Mouse (Mus musculus): ENCODE measurements around the gene Arrdc4. TPM values are rescaled to one million over a fixed set of nuclear protein-coding genes. Genes with fewer than 3 reads are reported as not detected.

Gene Arrdc4
- 30.4 and 30.5 TPM in 2 replicates for polyA plus RNA-seq (2014; fragmentation: Nextera tagmentation; extraction: Ambion mirVana)

- H3K36me3 ChIP-seq (replicated peaks; ENCODE audit: control insufficient read depth, insufficient read depth) = peaks cover 6% of the 10 kb centered on the region
- DNase-seq (ENCODE audit: low spot score) (peak; percentile 94), ATAC-seq (ENCODE audit: low FRiP score) (peak; percentile 100)
- peak within 1 kb of the TSS; percentile 59 for H3K4me3 ChIP-seq (replicated peaks; ENCODE audit: low read length)
- peaks cover 23% of the 10 kb centered on the region for H3K4me1 ChIP-seq (replicated peaks; ENCODE audit: control insufficient read depth, insufficient read depth, low read length)
- H3K9me3 ChIP-seq (ENCODE audit: control insufficient read depth, low read length) = no peaks in the 10 kb centered on the region
- under 1% methylated on average over 54 of the region's 54 CpGs for WGBS
- peak within 1 kb of the TSS; percentile 71 for H3K9ac ChIP-seq
- no peaks in the 10 kb centered on the region for H3K27me3 ChIP-seq (ENCODE audit: control insufficient read depth, insufficient read depth, low read length)
- H3K27ac ChIP-seq = peak within 1 kb of the TSS; percentile 49
- peak within 1 kb of the TSS; percentile 64 for H3K4me2 ChIP-seq (replicated peaks)
Measured at GRCm38 (mm10) chr7:68748761-68749635, at the start of gene Arrdc4. Gene Arrdc4, minus strand, starts transcription at chr7:68749241.

- DNase-seq (ENCODE audit: low spot score) = no peak
- Histone ChIP-seq H3K9me3 (ENCODE audit: control insufficient read depth, low read length) (no peaks in the 10 kb centered on the region), H3K36me3 (replicated peaks; ENCODE audit: control insufficient read depth, insufficient read depth) (no peaks in the 10 kb centered on the region), H3K4me2 (replicated peaks) (no peak overlapping the region), H3K4me1 (replicated peaks; ENCODE audit: control insufficient read depth, insufficient read depth, low read length) (no peaks in the 10 kb centered on the region), H3K4me3 (replicated peaks; ENCODE audit: low read length) (no peak overlapping the region), H3K27me3 (ENCODE audit: control insufficient read depth, insufficient read depth, low read length) (no peaks in the 10 kb centered on the region), H3K9ac (no peak overlapping the region), H3K27ac (no peak overlapping the region)
- WGBS = 79% methylated on average over 5 of the region's 5 CpGs
- ATAC-seq (ENCODE audit: low FRiP score) = no peak
Measured at GRCm38 (mm10) chr7:68795578-68795977, 46.5 kb upstream of the Arrdc4 start.

- Histone ChIP-seq H3K4me2 (replicated peaks) (no peak overlapping the region), H3K9ac (no peak overlapping the region), H3K36me3 (replicated peaks; ENCODE audit: control insufficient read depth, insufficient read depth) (no peaks in the 10 kb centered on the region), H3K9me3 (ENCODE audit: control insufficient read depth, low read length) (no peaks in the 10 kb centered on the region), H3K27ac (no peak overlapping the region), H3K4me1 (replicated peaks; ENCODE audit: control insufficient read depth, insufficient read depth, low read length) (no peaks in the 10 kb centered on the region), H3K27me3 (ENCODE audit: control insufficient read depth, insufficient read depth, low read length) (no peaks in the 10 kb centered on the region), H3K4me3 (replicated peaks; ENCODE audit: low read length) (no peak overlapping the region)
- ATAC-seq (ENCODE audit: low FRiP score) (no peak), DNase-seq (ENCODE audit: low spot score) (no peak)
- 91% methylated on average over 3 of the region's 3 CpGs for WGBS
Measured at GRCm38 (mm10) chr7:68788711-68789110, 39.7 kb upstream of the Arrdc4 start.

- no peaks in the 10 kb centered on the region for H3K4me1 ChIP-seq (replicated peaks; ENCODE audit: control insufficient read depth, insufficient read depth, low read length)
- no peak overlapping the region for H3K27ac ChIP-seq
- H3K9me3 ChIP-seq (ENCODE audit: control insufficient read depth, low read length) = no peaks in the 10 kb centered on the region
- no peak for ATAC-seq (ENCODE audit: low FRiP score)
- H3K9ac ChIP-seq = no peak overlapping the region
- H3K4me3 ChIP-seq (replicated peaks; ENCODE audit: low read length) = no peak overlapping the region
- H3K36me3 ChIP-seq (replicated peaks; ENCODE audit: control insufficient read depth, insufficient read depth) = no peaks in the 10 kb centered on the region
- WGBS = 78% methylated on average over 2 of the region's 2 CpGs
- no peaks in the 10 kb centered on the region for H3K27me3 ChIP-seq (ENCODE audit: control insufficient read depth, insufficient read depth, low read length)
- DNase-seq (ENCODE audit: low spot score) = no peak
- no peak overlapping the region for H3K4me2 ChIP-seq (replicated peaks)
Measured at GRCm38 (mm10) chr7:68771757-68772094, 22.7 kb upstream of the Arrdc4 start.

GRCm38 (mm10) chr7:68770894-68771756 is 22.1 kb upstream of the Arrdc4 start:
- Histone ChIP-seq H3K9ac (no peak overlapping the region), H3K4me2 (replicated peaks) (no peak overlapping the region), H3K9me3 (ENCODE audit: control insufficient read depth, low read length) (no peaks in the 10 kb centered on the region), H3K27ac (no peak overlapping the region), H3K36me3 (replicated peaks; ENCODE audit: control insufficient read depth, insufficient read depth) (no peaks in the 10 kb centered on the region), H3K4me1 (replicated peaks; ENCODE audit: control insufficient read depth, insufficient read depth, low read length) (no peaks in the 10 kb centered on the region), H3K27me3 (ENCODE audit: control insufficient read depth, insufficient read depth, low read length) (no peaks in the 10 kb centered on the region), H3K4me3 (replicated peaks; ENCODE audit: low read length) (no peak overlapping the region)
- ATAC-seq (ENCODE audit: low FRiP score) (no peak), DNase-seq (ENCODE audit: low spot score) (no peak)
- 76% methylated on average over 7 of the region's 7 CpGs for WGBS

- ATAC-seq (ENCODE audit: low FRiP score) (no peak), DNase-seq (ENCODE audit: low spot score) (no peak)
- no peaks in the 10 kb centered on the region for H3K27me3 ChIP-seq (ENCODE audit: control insufficient read depth, insufficient read depth, low read length)
- H3K4me2 ChIP-seq (replicated peaks) = no peak overlapping the region
- no peak overlapping the region for H3K27ac ChIP-seq
- H3K9ac ChIP-seq = no peak overlapping the region
- no peaks in the 10 kb centered on the region for H3K4me1 ChIP-seq (replicated peaks; ENCODE audit: control insufficient read depth, insufficient read depth, low read length)
- H3K9me3 ChIP-seq (ENCODE audit: control insufficient read depth, low read length) = peaks cover 5% of the 10 kb centered on the region; the same call in 1 of the 2 replicates
- WGBS = 89% methylated on average over 4 of the region's 4 CpGs
- no peaks in the 10 kb centered on the region for H3K36me3 ChIP-seq (replicated peaks; ENCODE audit: control insufficient read depth, insufficient read depth)
- no peak overlapping the region for H3K4me3 ChIP-seq (replicated peaks; ENCODE audit: low read length)
Measured at GRCm38 (mm10) chr7:68765926-68766325, 16.9 kb upstream of the Arrdc4 start.

- no peaks in the 10 kb centered on the region for H3K36me3 ChIP-seq (replicated peaks; ENCODE audit: control insufficient read depth, insufficient read depth)
- ATAC-seq (ENCODE audit: low FRiP score) (no peak), DNase-seq (ENCODE audit: low spot score) (no peak)
- H3K9ac ChIP-seq = no peak overlapping the region
- no peak overlapping the region for H3K27ac ChIP-seq
- H3K27me3 ChIP-seq (ENCODE audit: control insufficient read depth, insufficient read depth, low read length) = no peaks in the 10 kb centered on the region
- H3K4me3 ChIP-seq (replicated peaks; ENCODE audit: low read length) = no peak overlapping the region
- 84% methylated on average over 6 of the region's 6 CpGs for WGBS
- H3K4me2 ChIP-seq (replicated peaks) = no peak overlapping the region
- no peaks in the 10 kb centered on the region for H3K4me1 ChIP-seq (replicated peaks; ENCODE audit: control insufficient read depth, insufficient read depth, low read length)
- H3K9me3 ChIP-seq (ENCODE audit: control insufficient read depth, low read length) = peaks cover 5% of the 10 kb centered on the region; the same call in 1 of the 2 replicates
Measured at GRCm38 (mm10) chr7:68759148-68759724, 10.2 kb upstream of the Arrdc4 start.

- 93% methylated on average over 6 of the region's 6 CpGs for WGBS
- no peak overlapping the region for H3K27ac ChIP-seq
- no peak overlapping the region for H3K4me3 ChIP-seq (replicated peaks; ENCODE audit: low read length)
- DNase-seq (ENCODE audit: low spot score) (no peak), ATAC-seq (ENCODE audit: low FRiP score) (no peak)
- H3K36me3 ChIP-seq (replicated peaks; ENCODE audit: control insufficient read depth, insufficient read depth) = no peaks in the 10 kb centered on the region
- H3K4me1 ChIP-seq (replicated peaks; ENCODE audit: control insufficient read depth, insufficient read depth, low read length) = no peaks in the 10 kb centered on the region
- no peak overlapping the region for H3K4me2 ChIP-seq (replicated peaks)
- H3K9ac ChIP-seq = no peak overlapping the region
- no peaks in the 10 kb centered on the region for H3K27me3 ChIP-seq (ENCODE audit: control insufficient read depth, insufficient read depth, low read length)
- no peaks in the 10 kb centered on the region for H3K9me3 ChIP-seq (ENCODE audit: control insufficient read depth, low read length)
Measured at GRCm38 (mm10) chr7:68756656-68757204, 7.7 kb upstream of the Arrdc4 start.

GRCm38 (mm10) chr7:68749919-68750318 is 878 bp upstream of the Arrdc4 start:
- no peak overlapping the region for H3K9ac ChIP-seq
- no peaks in the 10 kb centered on the region for H3K9me3 ChIP-seq (ENCODE audit: control insufficient read depth, low read length)
- H3K4me1 ChIP-seq (replicated peaks; ENCODE audit: control insufficient read depth, insufficient read depth, low read length) = peaks cover 23% of the 10 kb centered on the region
- no peaks in the 10 kb centered on the region; the same call in 1 of the 2 replicates for H3K36me3 ChIP-seq (replicated peaks; ENCODE audit: control insufficient read depth, insufficient read depth)
- 72% methylated on average over 8 of the region's 8 CpGs for whole genome bisulfite sequencing
- H3K27ac ChIP-seq = no peak overlapping the region
- DNase-seq (ENCODE audit: low spot score) (no peak), ATAC-seq (ENCODE audit: low FRiP score) (no peak)
- peak overlapping the region; percentile 46 for H3K4me2 ChIP-seq (replicated peaks)
- no peaks in the 10 kb centered on the region for H3K27me3 ChIP-seq (ENCODE audit: control insufficient read depth, insufficient read depth, low read length)
- no peak overlapping the region; the same call in 1 of the 2 replicates for H3K4me3 ChIP-seq (replicated peaks; ENCODE audit: low read length)
